ENCODE assay signal across 8 mouse cellular contexts in genomic region chr8:4678908-4679545, GRCm38 (mm10).
DNase-seq lines count a peak whose midpoint lies in the region; ATAC-seq and TF ChIP-seq lines count a peak whose summit lies in the region.

No protein-coding gene starts in this region.

- ATAC-seq in limb, embryonic 15.5 days (ENCODE audit: insufficient number of reproducible peaks, low FRiP score, low TSS enrichment, low read depth): no peak

- no peaks in the 10 kb centered on the region for H3K27me3 ChIP-seq in limb, embryonic 15.5 days

- peak overlapping the region; percentile 47 for H3K4me2 ChIP-seq in limb, embryonic 15.5 days

- peaks cover 7% of the 10 kb centered on the region for H3K4me1 ChIP-seq in limb, embryonic 15.5 days
- H3K4me1 ChIP-seq in olfactory bulb, adult 2 months (ENCODE audit: control insufficient read depth, insufficient read depth, low read length): peaks cover 4% of the 10 kb centered on the region; the same call in 1 of the 2 replicates

- H3K4me3 ChIP-seq in limb, embryonic 15.5 days: peak overlapping the region; percentile 74
- peak overlapping the region; percentile 64; the same call in 1 of the 2 replicates for H3K4me3 ChIP-seq in olfactory bulb, adult 2 months (ENCODE audit: insufficient read depth, low read depth, low read length)

- H3K9me3 ChIP-seq in limb, embryonic 15.5 days: no peaks in the 10 kb centered on the region

- DNase-seq in gastrocnemius, adult 18-20 months (ENCODE audit: low spot score): peak; percentile 4
- no peak for DNase-seq in gastrocnemius, adult 8-10 months (ENCODE audit: low spot score in 2 of 2)
- DNase-seq in 3T3-L1 (ENCODE audit: low read depth, low spot score): peak; percentile 80
- DNase-seq in cerebellum, adult 8-10 months: peak; percentile 46
- DNase-seq in heart, postnatal 4 days: peak; percentile 7
- DNase-seq in adrenal gland, adult 18-20 months (ENCODE audit: low spot score in 2 of 2): no peak

- no peak overlapping the region for H3K9ac ChIP-seq in limb, embryonic 15.5 days

- TF ChIP-seq POLR2A in olfactory bulb, adult 2 months (IDR thresholded peaks at IDR 0.05; ENCODE audit: insufficient read depth, low read depth, low read length): no peak

- H3K27ac ChIP-seq in limb, embryonic 15.5 days: peak overlapping the region; percentile 99; the same call in 1 of the 2 replicates
- H3K27ac ChIP-seq in olfactory bulb, adult 2 months (ENCODE audit: insufficient read depth, low read depth, low read length): no peak overlapping the region

- no peak for TF ChIP-seq CTCF in olfactory bulb, adult 2 months (IDR thresholded peaks at IDR 0.05; ENCODE audit: insufficient read depth, low read depth, low read length)

- 80% methylated on average over 8 of the region's 8 CpGs for WGBS in limb, embryonic 15.5 days
- 79% methylated on average over 8 of the region's 8 CpGs for WGBS in olfactory bulb, adult 2 months

- H3K36me3 ChIP-seq in limb, embryonic 15.5 days: no peaks in the 10 kb centered on the region

Comparison
In these comparisons a context has a peak if more than half of its experiments do, and no peak if none do; other contexts are left out.
1. DNase-seq: peak in gastrocnemius, adult 18-20 months (single experiment), 3T3-L1 (single experiment), cerebellum, adult 8-10 months (single experiment) and heart, postnatal 4 days (single experiment); none in gastrocnemius, adult 8-10 months (0 of 2) and adrenal gland, adult 18-20 months (0 of 2).